Mouse (Mus musculus) embryonic facial prominence, embryonic 14.5 days (tissue): ENCODE measurements around the gene Tbx10. TPM values are rescaled to one million over a fixed set of nuclear protein-coding genes. Genes with fewer than 3 reads are reported as not detected.
"Not testable (repeated sequence)": the region's sequence is repeated elsewhere in the genome, so short reads cannot be mapped to it uniquely, and the experiment has no call there.

Source experiments
- ATAC-seq: fragments of 200-750 bp; cut with Nextera tagmentation; 2 replicates; pipeline ENCODE4 v1.8.0; 2017; ENCODE audit warnings: low read depth, moderate number of reproducible peaks, moderate TSS enrichment
- DNase-seq: peaks from one replicate; pipeline ENCODE4 v3.0.0-alpha.2; 2015; ENCODE audit warnings: low spot score
- H3K27ac ChIP-seq: fragments of 300-500 bp; sonication (generic); replicated peaks from 2 replicates; pipeline ENCODE4 v1.5.1; 2014; ENCODE audit warnings: low read depth, mild to moderate bottlenecking, low read length, moderate library complexity
- H3K27me3 ChIP-seq: fragments of 300-500 bp; sonication (generic); replicated peaks from 2 replicates; pipeline ENCODE4 v1.6.1; 2014; ENCODE audit warnings: low read length; ENCODE audit not compliant: control insufficient read depth, insufficient read depth
- H3K36me3 ChIP-seq: fragments of 300-500 bp; sonication (generic); 2 replicates; pipeline ENCODE4 v1.6.1; 2014; ENCODE audit warnings: low read length, mixed read lengths; ENCODE audit not compliant: control insufficient read depth, insufficient read depth
- H3K4me1 ChIP-seq: fragments of 300-500 bp; sonication (generic); 2 replicates; pipeline ENCODE4 v1.6.1; 2014; ENCODE audit warnings: antibody characterized with exemption, low read length; ENCODE audit not compliant: control insufficient read depth, insufficient read depth
- H3K4me2 ChIP-seq: fragments of 300-500 bp; sonication (generic); 2 replicates; pipeline ENCODE4 v1.6.1; 2014; ENCODE audit warnings: low read depth, mild to moderate bottlenecking, low read length, moderate library complexity, mixed read lengths
- H3K4me3 ChIP-seq: fragments of 300-500 bp; sonication (generic); 2 replicates; pipeline ENCODE4 v1.5.1; 2014; ENCODE audit warnings: low read depth, mild to moderate bottlenecking, low read length
- H3K9ac ChIP-seq: fragments of 300-500 bp; sonication (generic); 2 replicates; pipeline ENCODE4 v1.6.1; 2014; ENCODE audit warnings: low read depth, mild to moderate bottlenecking, low read length, moderate library complexity, mixed read lengths
- H3K9me3 ChIP-seq: fragments of 300-500 bp; sonication (generic); 2 replicates; pipeline ENCODE4 v1.6.1; 2016; ENCODE audit warnings: low read length; ENCODE audit not compliant: control insufficient read depth
- WGBS: fragments of 180-500 bp; shearing (Covaris S2); extraction: QIAGEN DNeasy Blood & Tissue Kit; methylation state at CpG from one replicate; pipeline ENCODE4 v1.1.7; 2014; 5-methylcytosine and 5-hydroxymethylcytosine counted together
- polyA plus RNA-seq: library from polyadenylated mRNA; unstranded; fragments of >200 nt; fragmentation: Nextera tagmentation; extraction: Ambion mirVana; gene quantifications from 2 replicates; pipeline ENCODE4 v1.2.1, GENCODE M21; 2014

Tbx10 gene
- polyA plus RNA-seq, 1 experiment from 2014 or later: 0.10 TPM

GRCm38 (mm10) chr19:4036327-4037045 lies 43.9 kb downstream of the Tbx10 start:
- H3K27me3 ChIP-seq: no peaks in the 10 kb centered on the region
- peak overlapping the region; percentile 36 for H3K4me2 ChIP-seq
- no peak overlapping the region for H3K4me3 ChIP-seq
- H3K9me3 ChIP-seq: no peaks in the 10 kb centered on the region
- ATAC-seq (no peak), DNase-seq (no peak)
- H3K36me3 ChIP-seq: no peaks in the 10 kb centered on the region
- H3K27ac ChIP-seq: no peak overlapping the region
- H3K9ac ChIP-seq: no peak overlapping the region
- 69% methylated on average over 12 of the region's 12 CpGs for WGBS
- H3K4me1 ChIP-seq: 0 out of 2 replicates have a peak, but pooled peaks cover 4% of the 10 kb centered on the region

- not testable (repeated sequence) for H3K36me3 ChIP-seq, H3K4me1 ChIP-seq, H3K27me3 ChIP-seq, DNase-seq, H3K9me3 ChIP-seq
- Histone ChIP-seq H3K27ac (peak overlapping the region; percentile 81), H3K4me2 (peak overlapping the region; percentile 58), H3K4me3 (peak overlapping the region; percentile 65), H3K9ac (peak overlapping the region; percentile 82)
- WGBS: 26% methylated on average over 7 of the region's 8 CpGs
- ATAC-seq: peak; percentile 7; the same call in 1 of the 2 replicates
Observed at GRCm38 (mm10) chr19:4037154-4037787, 44.7 kb downstream of the Tbx10 start.

DNA sequence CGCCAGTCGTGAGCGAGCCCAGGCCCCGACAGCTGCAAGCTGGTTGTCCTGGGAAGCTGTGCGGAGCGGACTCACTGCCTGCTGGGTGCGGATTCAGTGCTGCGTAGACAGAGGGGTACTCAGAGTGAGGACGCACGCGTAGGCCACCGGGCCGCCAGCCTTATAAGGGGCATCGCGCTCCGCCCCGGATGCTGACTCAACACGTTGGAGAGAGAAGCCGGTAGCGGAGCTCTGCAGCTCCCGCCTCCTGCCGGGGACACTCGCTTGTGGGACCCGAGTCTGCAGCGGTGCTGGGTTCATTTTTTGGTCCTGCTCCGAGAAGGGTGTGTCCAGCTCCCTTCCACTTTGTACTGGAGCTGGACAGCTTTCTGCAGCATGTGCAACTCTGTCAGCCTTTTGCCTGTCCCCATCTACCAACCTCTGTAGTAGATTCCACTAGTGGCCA lies 45.3 kb downstream of the Tbx10 start, which contains the start of gene Gstp1:
Gstp1 (minus strand) TSS at position 198 of the 445 bp plus-strand sequence.
- Histone ChIP-seq H3K27me3 (no peaks in the 10 kb centered on the region), H3K9ac (peak within 1 kb of the TSS; percentile 82), H3K4me3 (peak within 1 kb of the TSS; percentile 65), H3K27ac (peak within 1 kb of the TSS; percentile 81), H3K4me1 (0 out of 2 replicates have a peak, but pooled peaks cover 4% of the 10 kb centered on the region), H3K4me2 (peak within 1 kb of the TSS; percentile 58), H3K9me3 (no peaks in the 10 kb centered on the region), H3K36me3 (no peaks in the 10 kb centered on the region)
- peak; percentile 95 for ATAC-seq
- DNase-seq: peak; percentile 94
- WGBS: 0% methylated on average over 7 of the region's 26 CpGs

DNA sequence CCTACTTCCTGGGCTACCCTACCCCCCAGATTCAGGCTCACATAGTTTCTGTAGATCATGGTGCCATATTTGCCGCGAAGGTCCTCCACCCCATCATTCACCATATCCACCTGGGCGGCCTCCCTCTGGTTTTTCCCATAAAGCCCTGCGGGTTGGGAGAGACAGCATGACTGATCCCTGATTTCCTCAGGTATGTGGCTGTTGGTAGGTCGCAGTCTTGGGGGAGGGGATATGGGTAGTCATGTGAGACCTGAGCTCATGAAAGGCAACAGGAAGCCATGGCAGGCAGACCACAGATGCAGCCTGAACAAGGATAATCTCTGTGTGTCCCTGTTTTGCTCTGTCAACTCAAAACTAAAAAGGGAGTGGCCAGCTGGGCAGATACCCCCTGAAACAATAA lies 48.4 kb downstream of the Tbx10 start:
- ATAC-seq, H3K9ac ChIP-seq, H3K4me3 ChIP-seq, H3K36me3 ChIP-seq, H3K4me1 ChIP-seq, H3K27ac ChIP-seq, DNase-seq, H3K27me3 ChIP-seq, H3K4me2 ChIP-seq, H3K9me3 ChIP-seq: not testable (repeated sequence)
- 79% methylated on average over 5 of the region's 5 CpGs for WGBS

DNA sequence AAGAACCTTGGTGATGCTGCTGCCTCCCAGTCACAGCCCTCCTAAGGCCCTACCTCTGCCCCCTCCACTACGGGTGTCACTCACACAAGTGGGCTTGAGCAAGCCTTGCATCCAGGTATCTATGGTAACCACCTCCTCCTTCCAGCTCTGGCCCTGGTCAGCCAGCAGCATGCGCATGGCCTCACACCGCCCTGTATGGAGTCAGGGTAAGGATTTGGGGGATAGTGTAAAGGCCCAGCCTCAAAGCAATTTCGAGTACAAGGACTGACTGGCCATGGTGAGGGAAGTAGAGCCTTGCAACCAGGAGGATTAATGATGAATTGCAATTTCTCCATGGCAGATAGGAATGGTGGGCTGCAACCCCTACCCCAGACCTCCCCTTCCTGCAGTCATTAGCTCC lies 48.9 kb downstream of the Tbx10 start:
- not testable (repeated sequence) for H3K9me3 ChIP-seq, H3K4me2 ChIP-seq, ATAC-seq, H3K4me1 ChIP-seq, H3K27ac ChIP-seq, H3K27me3 ChIP-seq, DNase-seq, H3K36me3 ChIP-seq, H3K4me3 ChIP-seq, H3K9ac ChIP-seq
- 83% methylated on average over 3 of the region's 4 CpGs for WGBS

GRCm38 (mm10) chr19:4042124-4042523 lies 49.6 kb downstream of the Tbx10 start:
- DNase-seq: no peak
- Histone ChIP-seq H3K4me1 (peaks cover 4% of the 10 kb centered on the region; the same call in 1 of the 2 replicates), H3K4me3 (no peak overlapping the region), H3K27ac (no peak overlapping the region), H3K9me3 (no peaks in the 10 kb centered on the region), H3K36me3 (no peaks in the 10 kb centered on the region), H3K9ac (no peak overlapping the region), H3K4me2 (no peak overlapping the region), H3K27me3 (no peaks in the 10 kb centered on the region)
- 69% methylated on average over 14 of the region's 14 CpGs for WGBS
- ATAC-seq: no peak

DNA sequence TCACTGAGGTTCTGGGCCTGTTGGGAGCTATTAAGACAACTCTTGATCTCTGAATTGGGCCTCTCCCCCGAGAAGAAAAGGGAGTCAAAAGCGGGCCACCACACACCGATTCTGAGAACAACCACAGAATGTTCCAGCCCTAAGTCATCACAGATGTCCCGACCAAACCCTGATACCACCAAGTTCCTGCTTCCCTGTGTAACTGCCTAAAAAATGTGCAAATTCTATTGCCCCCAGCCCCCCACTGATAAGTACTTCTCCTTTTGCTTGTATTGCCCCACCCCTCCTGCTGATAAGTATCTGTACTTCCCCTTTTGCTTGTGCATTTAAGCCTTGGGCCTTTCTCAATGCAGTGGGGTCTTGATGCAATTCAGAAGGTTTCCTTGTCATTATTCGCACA lies 51.6 kb downstream of the Tbx10 start:
- H3K4me2 ChIP-seq, H3K4me3 ChIP-seq, H3K9me3 ChIP-seq, H3K4me1 ChIP-seq, ATAC-seq, H3K27me3 ChIP-seq, H3K36me3 ChIP-seq, DNase-seq, H3K27ac ChIP-seq, H3K9ac ChIP-seq: not testable (repeated sequence)
- WGBS: 79% methylated on average over 5 of the region's 5 CpGs

- H3K4me1 ChIP-seq: no peaks in the 10 kb centered on the region; the same call in 1 of the 2 replicates
- no peaks in the 10 kb centered on the region for H3K27me3 ChIP-seq
- peak within 1 kb of the TSS; percentile 41 for H3K4me2 ChIP-seq
- 44% methylated on average over 16 of the region's 16 CpGs for WGBS
- H3K36me3 ChIP-seq: no peaks in the 10 kb centered on the region
- peak; percentile 55; the same call in 1 of the 2 replicates for ATAC-seq
- peak; percentile 90 for DNase-seq
- no peak within 1 kb of the TSS for H3K9ac ChIP-seq
- peak within 1 kb of the TSS; percentile 44; the same call in 1 of the 2 replicates for H3K27ac ChIP-seq
- H3K9me3 ChIP-seq: no peaks in the 10 kb centered on the region
- H3K4me3 ChIP-seq: 0 out of 2 replicates have a peak within 1 kb of the TSS, but pooled peaks have one; percentile 11
Observed at GRCm38 (mm10) chr19:4045966-4046865, 53.7 kb downstream of the Tbx10 start, which contains the start of gene Gstp2. Gstp2 (minus strand) TSS chr19:4046023.
